Mouse (Mus musculus): ENCODE data around the gene Gm26741. TPM values are rescaled to one million over a fixed set of nuclear protein-coding genes. Genes with fewer than 3 reads are reported as not detected.
A peak's percentile ranks its signal among the peaks of the same experiment; 100 is the strongest.
"Not testable (repeated sequence)": the region's sequence is repeated elsewhere in the genome, so short reads cannot be mapped to it uniquely, and the experiment has no call there.

The Gm26741 gene
- total RNA-seq (2021), result not detected
- long read RNA-seq, experiment 1, result 0 reads
- long read RNA-seq, experiment 2, result 0 reads

- DNase-seq, result no peak
These were observed at the start of gene Gm26741 for GRCm38 (mm10) chr10:52358467-52358866. Gm26741 (plus strand) TSS chr10:52358767.

- peak; percentile 40 for DNase-seq
These were observed 49.4 kb upstream of the Gm26741 start for GRCm38 (mm10) chr10:52309196-52309595.

- DNase-seq, result no peak
These were observed 38.9 kb upstream of the Gm26741 start for GRCm38 (mm10) chr10:52319506-52320286.

- no peak for DNase-seq
These were observed 36.6 kb upstream of the Gm26741 start for GRCm38 (mm10) chr10:52321918-52322317.

GRCm38 (mm10) chr10:52331007-52331406 is 27.6 kb upstream of the Gm26741 start:
- peak; percentile 57 for DNase-seq

GRCm38 (mm10) chr10:52343324-52343723 is 15.2 kb upstream of the Gm26741 start:
- not testable (repeated sequence) for DNase-seq

GRCm38 (mm10) chr10:52353184-52353583 is 5.4 kb upstream of the Gm26741 start:
- DNase-seq, result no peak

- no peak for DNase-seq
These were observed 1.7 kb downstream of the Gm26741 start for GRCm38 (mm10) chr10:52360241-52360735.

- no peak for DNase-seq
These were observed 2.5 kb downstream of the Gm26741 start for GRCm38 (mm10) chr10:52360862-52361609.

- no peak for DNase-seq
These were observed 9.8 kb downstream of the Gm26741 start for GRCm38 (mm10) chr10:52368376-52368775.

- no peak for DNase-seq
These were observed 15.3 kb downstream of the Gm26741 start for GRCm38 (mm10) chr10:52373834-52374233.

- no peak for DNase-seq
These were observed 16.1 kb downstream of the Gm26741 start for GRCm38 (mm10) chr10:52374651-52375050.

- DNase-seq, result no peak
These were observed 17.9 kb downstream of the Gm26741 start for GRCm38 (mm10) chr10:52376422-52376821.

GRCm38 (mm10) chr10:52377813-52378212 is 19.2 kb downstream of the Gm26741 start:
- no peak for DNase-seq

GRCm38 (mm10) chr10:52381321-52381801 is 22.8 kb downstream of the Gm26741 start:
- no peak for DNase-seq

- DNase-seq, result peak; percentile 98
These were observed 23.5 kb downstream of the Gm26741 start, which contains the start of gene Gopc for GRCm38 (mm10) chr10:52381845-52382591. Gopc (minus strand) TSS chr10:52382124.

- no peak for DNase-seq
These were observed 24.5 kb downstream of the Gm26741 start for GRCm38 (mm10) chr10:52383022-52383421.

- no peak for DNase-seq
These were observed 25.0 kb downstream of the Gm26741 start for GRCm38 (mm10) chr10:52383522-52383921.

- DNase-seq, result peak; percentile 50
These were observed 26.4 kb downstream of the Gm26741 start for GRCm38 (mm10) chr10:52384823-52385610.

GRCm38 (mm10) chr10:52387192-52387591 is 28.6 kb downstream of the Gm26741 start:
- DNase-seq, result no peak

- no peak for DNase-seq
These were observed 30.4 kb downstream of the Gm26741 start, which contains the start of gene Nepn for GRCm38 (mm10) chr10:52388922-52389430. Nepn (plus strand) TSS chr10:52388972.

Data from adrenal gland, postnatal 10 days (tissue).